Mouse (Mus musculus) stomach, embryonic 15.5 days (tissue): Measurements from ENCODE around the gene Kmt2c. TPM values are rescaled to one million over a fixed set of nuclear protein-coding genes. Genes with fewer than 3 reads are reported as not detected.
A peak's percentile ranks its signal among the peaks of the same experiment; 100 is the strongest.

Experiments used
- ATAC-seq: fragments of 200-750 bp; cut with Nextera tagmentation; 2 replicates; pipeline ENCODE4 v1.8.0; 2017; ENCODE audit warnings: low read depth, moderate number of reproducible peaks, moderate TSS enrichment; ENCODE audit not compliant: insufficient read depth, low FRiP score
- H3K27ac ChIP-seq: fragments of 300-500 bp; sonication (generic); 2 replicates; pipeline ENCODE4 v1.5.1; 2015; ENCODE audit warnings: mild to moderate bottlenecking, inconsistent platforms
- H3K27me3 ChIP-seq: fragments of 300-500 bp; sonication (generic); replicated peaks from 2 replicates; pipeline ENCODE4 v1.6.1; 2015; ENCODE audit warnings: inconsistent platforms
- H3K36me3 ChIP-seq: fragments of 300-500 bp; sonication (generic); 2 replicates; pipeline ENCODE4 v1.6.1; 2015; ENCODE audit warnings: inconsistent platforms
- H3K4me1 ChIP-seq: fragments of 300-500 bp; sonication (generic); 2 replicates; pipeline ENCODE4 v1.6.1; 2015; ENCODE audit warnings: inconsistent platforms
- H3K4me2 ChIP-seq: fragments of 300-500 bp; sonication (generic); 2 replicates; pipeline ENCODE4 v1.6.1; 2015; ENCODE audit warnings: mild to moderate bottlenecking, inconsistent platforms
- H3K4me3 ChIP-seq: fragments of 300-500 bp; sonication (generic); replicated peaks from 2 replicates; pipeline ENCODE4 v1.5.1; 2015; ENCODE audit warnings: inconsistent platforms
- H3K9ac ChIP-seq: fragments of 300-500 bp; sonication (generic); 2 replicates; pipeline ENCODE4 v1.6.1; 2015; ENCODE audit warnings: inconsistent platforms
- H3K9me3 ChIP-seq: fragments of 300-500 bp; sonication (generic); 2 replicates; pipeline ENCODE4 v1.6.1; 2016; ENCODE audit warnings: inconsistent platforms
- WGBS: fragments of 180-500 bp; shearing (Covaris S2); methylation state at CpG from one replicate; pipeline ENCODE4 v1.1.7; 2015; 5-methylcytosine and 5-hydroxymethylcytosine counted together
- polyA plus RNA-seq: library from polyadenylated mRNA; unstranded; fragments of >200 nt; fragmentation: Nextera tagmentation; extraction: Ambion mirVana; gene quantifications from 2 replicates; pipeline ENCODE4 v1.2.1, GENCODE M21; 2015

The Kmt2c gene
- 13.4 and 14.2 TPM in 2 replicates for polyA plus RNA-seq

- no peaks in the 10 kb centered on the region for H3K27me3 ChIP-seq
- H3K9me3 ChIP-seq = no peaks in the 10 kb centered on the region
- H3K4me1 ChIP-seq = 0 out of 2 replicates have a peak, but pooled peaks cover 2% of the 10 kb centered on the region
- no peaks in the 10 kb centered on the region for H3K36me3 ChIP-seq
- H3K4me3 ChIP-seq = peak within 1 kb of the TSS; percentile 94
- under 1% methylated on average over 44 of the region's 54 CpGs for WGBS
- H3K27ac ChIP-seq = peak within 1 kb of the TSS; percentile 100
- H3K9ac ChIP-seq = peak within 1 kb of the TSS; percentile 91
- ATAC-seq = 0 out of 2 replicates have a peak, but pooled peaks have one; percentile 2
- peak within 1 kb of the TSS; percentile 75 for H3K4me2 ChIP-seq
These were observed at the start of gene Kmt2c for GRCm38 (mm10) chr5:25498346-25498820. Kmt2c (minus strand) TSS chr5:25498783.

- WGBS = 98% methylated on average over 2 of the region's 2 CpGs
- no peak for ATAC-seq
- H3K4me1 ChIP-seq = no peaks in the 10 kb centered on the region
These were observed 48.3 kb upstream of the Kmt2c start for GRCm38 (mm10) chr5:25546912-25547311.

GRCm38 (mm10) chr5:25544566-25544965 is 46.0 kb upstream of the Kmt2c start:
- 75% methylated on average over 5 of the region's 5 CpGs for WGBS
- Histone ChIP-seq H3K27me3 (no peaks in the 10 kb centered on the region), H3K9me3 (no peaks in the 10 kb centered on the region), H3K4me2 (no peak overlapping the region), H3K9ac (no peak overlapping the region), H3K4me1 (no peaks in the 10 kb centered on the region), H3K27ac (no peak overlapping the region), H3K36me3 (no peaks in the 10 kb centered on the region), H3K4me3 (no peak overlapping the region)
- ATAC-seq = no peak

More at GRCm38 (mm10) chr5:25546912-25547311, 48.3 kb upstream of the Kmt2c start:
- H3K9ac ChIP-seq = no peak overlapping the region
- H3K9me3 ChIP-seq = no peaks in the 10 kb centered on the region
- H3K4me3 ChIP-seq = no peak overlapping the region
- no peak overlapping the region for H3K4me2 ChIP-seq
- H3K27ac ChIP-seq = no peak overlapping the region
- H3K36me3 ChIP-seq = no peaks in the 10 kb centered on the region
- H3K27me3 ChIP-seq = no peaks in the 10 kb centered on the region

- no peaks in the 10 kb centered on the region for H3K27me3 ChIP-seq
- ATAC-seq = no peak
- no peaks in the 10 kb centered on the region for H3K4me1 ChIP-seq
- no peaks in the 10 kb centered on the region for H3K36me3 ChIP-seq
- no peak overlapping the region for H3K27ac ChIP-seq
- H3K9me3 ChIP-seq = no peaks in the 10 kb centered on the region
- no peak overlapping the region for H3K9ac ChIP-seq
- 88% methylated on average over 3 of the region's 3 CpGs for WGBS
- no peak overlapping the region for H3K4me2 ChIP-seq
- H3K4me3 ChIP-seq = no peak overlapping the region
These were observed 45.5 kb upstream of the Kmt2c start for GRCm38 (mm10) chr5:25544061-25544460.

- Histone ChIP-seq H3K36me3 (no peaks in the 10 kb centered on the region), H3K4me1 (no peaks in the 10 kb centered on the region), H3K4me2 (no peak overlapping the region), H3K27ac (no peak overlapping the region), H3K9ac (no peak overlapping the region), H3K27me3 (no peaks in the 10 kb centered on the region), H3K4me3 (no peak overlapping the region), H3K9me3 (no peaks in the 10 kb centered on the region)
- no peak for ATAC-seq
- WGBS = 73% methylated on average over 2 of the region's 2 CpGs
These were observed 43.1 kb upstream of the Kmt2c start for GRCm38 (mm10) chr5:25541661-25542060.

- H3K27me3 ChIP-seq = no peaks in the 10 kb centered on the region
- H3K9ac ChIP-seq = no peak overlapping the region
- H3K27ac ChIP-seq = no peak overlapping the region
- 72% methylated on average over 3 of the region's 3 CpGs for WGBS
- no peaks in the 10 kb centered on the region for H3K9me3 ChIP-seq
- H3K4me3 ChIP-seq = no peak overlapping the region
- no peaks in the 10 kb centered on the region for H3K36me3 ChIP-seq
- H3K4me2 ChIP-seq = no peak overlapping the region
- no peak for ATAC-seq
- H3K4me1 ChIP-seq = no peaks in the 10 kb centered on the region
These were observed 42.3 kb upstream of the Kmt2c start for GRCm38 (mm10) chr5:25540921-25541320.

GRCm38 (mm10) chr5:25540412-25540811 is 41.8 kb upstream of the Kmt2c start:
- no peaks in the 10 kb centered on the region for H3K27me3 ChIP-seq
- H3K36me3 ChIP-seq = no peaks in the 10 kb centered on the region
- no peak overlapping the region for H3K9ac ChIP-seq
- no peak overlapping the region for H3K4me2 ChIP-seq
- H3K4me1 ChIP-seq = no peaks in the 10 kb centered on the region
- H3K27ac ChIP-seq = no peak overlapping the region
- no peaks in the 10 kb centered on the region for H3K9me3 ChIP-seq
- no peak overlapping the region for H3K4me3 ChIP-seq
- no peak for ATAC-seq

GRCm38 (mm10) chr5:25536921-25537409 is 38.4 kb upstream of the Kmt2c start:
- peak; percentile 58 for ATAC-seq
- H3K27me3 ChIP-seq = no peaks in the 10 kb centered on the region
- H3K4me2 ChIP-seq = no peak overlapping the region
- no peaks in the 10 kb centered on the region for H3K4me1 ChIP-seq
- H3K9me3 ChIP-seq = no peaks in the 10 kb centered on the region
- no peaks in the 10 kb centered on the region for H3K36me3 ChIP-seq
- no peak overlapping the region for H3K9ac ChIP-seq
- 30% methylated on average over 6 of the region's 6 CpGs for WGBS
- H3K4me3 ChIP-seq = no peak overlapping the region
- H3K27ac ChIP-seq = peak overlapping the region; percentile 44; the same call in 1 of the 2 replicates

GRCm38 (mm10) chr5:25536451-25536850 is 37.9 kb upstream of the Kmt2c start:
- Histone ChIP-seq H3K27ac (peak overlapping the region; percentile 44; the same call in 1 of the 2 replicates), H3K4me2 (no peak overlapping the region)
- 56% methylated on average over 2 of the region's 2 CpGs for WGBS

GRCm38 (mm10) chr5:25535566-25535965 is 37.0 kb upstream of the Kmt2c start:
- 78% methylated on average over 2 of the region's 2 CpGs for WGBS
- Histone ChIP-seq H3K4me2 (no peak overlapping the region), H3K27ac (no peak overlapping the region), H3K9me3 (no peaks in the 10 kb centered on the region), H3K36me3 (no peaks in the 10 kb centered on the region), H3K27me3 (no peaks in the 10 kb centered on the region), H3K4me1 (no peaks in the 10 kb centered on the region), H3K9ac (no peak overlapping the region), H3K4me3 (no peak overlapping the region)
- no peak for ATAC-seq

More at GRCm38 (mm10) chr5:25536451-25536850, 37.9 kb upstream of the Kmt2c start:
- no peaks in the 10 kb centered on the region for H3K9me3 ChIP-seq
- no peak overlapping the region for H3K4me3 ChIP-seq
- no peaks in the 10 kb centered on the region for H3K27me3 ChIP-seq
- H3K36me3 ChIP-seq = no peaks in the 10 kb centered on the region
- H3K4me1 ChIP-seq = no peaks in the 10 kb centered on the region
- no peak overlapping the region for H3K9ac ChIP-seq
- no peak for ATAC-seq

GRCm38 (mm10) chr5:25533298-25533697 is 34.7 kb upstream of the Kmt2c start:
- WGBS = 71% methylated on average over 5 of the region's 5 CpGs
- no peaks in the 10 kb centered on the region for H3K9me3 ChIP-seq
- ATAC-seq = no peak
- H3K4me3 ChIP-seq = no peak overlapping the region
- H3K4me2 ChIP-seq = no peak overlapping the region
- no peak overlapping the region for H3K27ac ChIP-seq
- no peaks in the 10 kb centered on the region for H3K27me3 ChIP-seq
- H3K36me3 ChIP-seq = no peaks in the 10 kb centered on the region
- H3K9ac ChIP-seq = no peak overlapping the region
- H3K4me1 ChIP-seq = peaks cover 4% of the 10 kb centered on the region; the same call in 1 of the 2 replicates

- no peaks in the 10 kb centered on the region for H3K27me3 ChIP-seq
- no peaks in the 10 kb centered on the region for H3K36me3 ChIP-seq
- H3K27ac ChIP-seq = no peak overlapping the region
- H3K4me2 ChIP-seq = no peak overlapping the region
- ATAC-seq = no peak
- H3K9ac ChIP-seq = no peak overlapping the region
- peaks cover 7% of the 10 kb centered on the region; the same call in 1 of the 2 replicates for H3K4me1 ChIP-seq
- H3K9me3 ChIP-seq = no peaks in the 10 kb centered on the region
- 62% methylated on average over 18 of the region's 18 CpGs for WGBS
- H3K4me3 ChIP-seq = no peak overlapping the region
These were observed 33.9 kb upstream of the Kmt2c start for GRCm38 (mm10) chr5:25532256-25533147.
